Mouse (Mus musculus): ENCODE measurements around the gene Slc5a1.

The Slc5a1 gene

GRCm38 (mm10) chr5:33193567-33193966 is 89.5 kb downstream of the Slc5a1 start:
- DNase-seq (ENCODE audit: low spot score): no peak

GRCm38 (mm10) chr5:33195246-33195852 is 91.3 kb downstream of the Slc5a1 start:
- DNase-seq (ENCODE audit: low spot score): no peak

- DNase-seq (ENCODE audit: low spot score): no peak
Observed at GRCm38 (mm10) chr5:33200071-33200470, 96.1 kb downstream of the Slc5a1 start.

- no peak for DNase-seq (ENCODE audit: low spot score)
Observed at GRCm38 (mm10) chr5:33201697-33202096, 97.7 kb downstream of the Slc5a1 start.

GRCm38 (mm10) chr5:33202516-33203170 is 98.6 kb downstream of the Slc5a1 start:
- no peak for DNase-seq (ENCODE audit: low spot score)

- DNase-seq (ENCODE audit: low spot score): no peak
Observed at GRCm38 (mm10) chr5:33203171-33203565, 99.1 kb downstream of the Slc5a1 start.

- peak; percentile 54 for DNase-seq (ENCODE audit: low spot score)
Observed at GRCm38 (mm10) chr5:33203691-33204242, 99.7 kb downstream of the Slc5a1 start.

GRCm38 (mm10) chr5:33204284-33204683 is 100.3 kb downstream of the Slc5a1 start:
- DNase-seq (ENCODE audit: low spot score): no peak

- no peak for DNase-seq (ENCODE audit: low spot score)
Observed at GRCm38 (mm10) chr5:33206328-33206727, 102.3 kb downstream of the Slc5a1 start.

GRCm38 (mm10) chr5:33207136-33207535 is 103.1 kb downstream of the Slc5a1 start:
- DNase-seq (ENCODE audit: low spot score): no peak

- DNase-seq (ENCODE audit: low spot score): no peak
Observed at GRCm38 (mm10) chr5:33208533-33209245, 104.7 kb downstream of the Slc5a1 start.

GRCm38 (mm10) chr5:33210515-33210914 is 106.5 kb downstream of the Slc5a1 start:
- no peak for DNase-seq (ENCODE audit: low spot score)

- no peak for DNase-seq (ENCODE audit: low spot score)
Observed at GRCm38 (mm10) chr5:33211254-33211653, 107.2 kb downstream of the Slc5a1 start.
